Mouse (Mus musculus) limb, embryonic 15.5 days (tissue): ENCODE measurements around the gene D17Wsu92e. TPM values are rescaled to one million over a fixed set of nuclear protein-coding genes. Genes with fewer than 3 reads are reported as not detected.

ENCODE experiments used
- ATAC-seq: fragments of 200-750 bp; cut with Nextera tagmentation; 2 replicates; pipeline ENCODE4 v1.8.0; 2017; ENCODE audit warnings: low read depth, moderate TSS enrichment; ENCODE audit not compliant: insufficient number of reproducible peaks, low FRiP score, low TSS enrichment
- H3K27ac ChIP-seq: fragments of 300-500 bp; sonication (generic); 2 replicates; pipeline ENCODE4 v1.5.1; 2015; ENCODE audit warnings: moderate library complexity, mild to moderate bottlenecking, inconsistent platforms
- H3K27me3 ChIP-seq: fragments of 300-500 bp; sonication (generic); 2 replicates; pipeline ENCODE4 v1.6.1; 2015; ENCODE audit warnings: inconsistent platforms
- H3K36me3 ChIP-seq: fragments of 300-500 bp; sonication (generic); 2 replicates; pipeline ENCODE4 v1.6.1; 2015; ENCODE audit warnings: inconsistent platforms
- H3K4me1 ChIP-seq: fragments of 300-500 bp; sonication (generic); 2 replicates; pipeline ENCODE4 v1.6.1; 2015; ENCODE audit warnings: inconsistent platforms
- H3K4me2 ChIP-seq: fragments of 300-500 bp; sonication (generic); 2 replicates; pipeline ENCODE4 v1.6.1; 2015; ENCODE audit warnings: mild to moderate bottlenecking, inconsistent platforms
- H3K4me3 ChIP-seq: fragments of 300-500 bp; sonication (generic); 2 replicates; pipeline ENCODE4 v1.5.1; 2015; ENCODE audit warnings: mild to moderate bottlenecking, inconsistent platforms
- H3K9ac ChIP-seq: fragments of 300-500 bp; sonication (generic); 2 replicates; pipeline ENCODE4 v1.6.1; 2015; ENCODE audit warnings: inconsistent platforms
- H3K9me3 ChIP-seq: fragments of 300-500 bp; sonication (generic); 2 replicates; pipeline ENCODE4 v1.6.1; 2016; ENCODE audit warnings: inconsistent platforms
- WGBS: fragments of 180-500 bp; shearing (Covaris S2); methylation state at CpG from one replicate; pipeline ENCODE4 v1.1.7; 2015; 5-methylcytosine and 5-hydroxymethylcytosine counted together
- polyA plus RNA-seq: library from polyadenylated mRNA; unstranded; fragments of >200 nt; fragmentation: Nextera tagmentation; extraction: Ambion mirVana; gene quantifications from 2 replicates; pipeline ENCODE4 v1.2.1, GENCODE M21; 2015

Gene D17Wsu92e
- polyA plus RNA-seq, 1 experiment from 2014 or later, result 17.0 TPM

GRCm38 (mm10) chr17:27799771-27800584 lies 20.5 kb downstream of the D17Wsu92e start:
- Histone ChIP-seq H3K27ac (peak overlapping the region; percentile 87), H3K36me3 (no peaks in the 10 kb centered on the region), H3K27me3 (no peaks in the 10 kb centered on the region), H3K4me1 (peaks cover 48% of the 10 kb centered on the region), H3K9ac (0 out of 2 replicates have a peak overlapping the region, but pooled peaks have one; percentile 23), H3K4me3 (no peak overlapping the region), H3K4me2 (peak overlapping the region; percentile 30), H3K9me3 (no peaks in the 10 kb centered on the region)
- ATAC-seq, result peak; percentile 74; the same call in 1 of the 2 replicates
- 7% methylated on average over 16 of the region's 16 CpGs for WGBS

GRCm38 (mm10) chr17:27797341-27797872 lies 23.0 kb downstream of the D17Wsu92e start:
- Histone ChIP-seq H3K27me3 (no peaks in the 10 kb centered on the region), H3K36me3 (peaks cover 7% of the 10 kb centered on the region; the same call in 1 of the 2 replicates), H3K4me3 (0 out of 2 replicates have a peak overlapping the region, but pooled peaks have one; percentile 10), H3K4me1 (peaks cover 44% of the 10 kb centered on the region), H3K9me3 (no peaks in the 10 kb centered on the region), H3K4me2 (peak overlapping the region; percentile 32), H3K27ac (peak overlapping the region; percentile 78), H3K9ac (no peak overlapping the region)
- ATAC-seq, result no peak
- WGBS, result 11% methylated on average over 11 of the region's 11 CpGs

GRCm38 (mm10) chr17:27796780-27797179 lies 23.7 kb downstream of the D17Wsu92e start:
- Histone ChIP-seq H3K4me2 (peak overlapping the region; percentile 32; the same call in 1 of the 2 replicates), H3K36me3 (peaks cover 7% of the 10 kb centered on the region; the same call in 1 of the 2 replicates), H3K27me3 (no peaks in the 10 kb centered on the region), H3K4me1 (peaks cover 44% of the 10 kb centered on the region), H3K9me3 (no peaks in the 10 kb centered on the region), H3K9ac (no peak overlapping the region), H3K4me3 (no peak overlapping the region), H3K27ac (peak overlapping the region; percentile 78)
- peak; percentile 68 for ATAC-seq
- 21% methylated on average over 6 of the region's 6 CpGs for WGBS

- ATAC-seq, result no peak
- Histone ChIP-seq H3K27me3 (no peaks in the 10 kb centered on the region), H3K9me3 (no peaks in the 10 kb centered on the region), H3K36me3 (peaks cover 15% of the 10 kb centered on the region; the same call in 1 of the 2 replicates), H3K9ac (no peak overlapping the region), H3K27ac (peak overlapping the region; percentile 5; the same call in 1 of the 2 replicates), H3K4me2 (no peak overlapping the region), H3K4me1 (peaks cover 30% of the 10 kb centered on the region), H3K4me3 (no peak overlapping the region)
- WGBS, result 87% methylated on average over 6 of the region's 6 CpGs
Observed at GRCm38 (mm10) chr17:27793144-27793543, 27.3 kb downstream of the D17Wsu92e start.

GRCm38 (mm10) chr17:27792516-27792915 lies 27.9 kb downstream of the D17Wsu92e start:
- peaks cover 24% of the 10 kb centered on the region for H3K4me1 ChIP-seq

GRCm38 (mm10) chr17:27791556-27791955 lies 28.9 kb downstream of the D17Wsu92e start:
- no peaks in the 10 kb centered on the region for H3K9me3 ChIP-seq
- H3K27ac ChIP-seq, result no peak overlapping the region
- no peak overlapping the region for H3K4me3 ChIP-seq
- H3K9ac ChIP-seq, result no peak overlapping the region
- peaks cover 16% of the 10 kb centered on the region; the same call in 1 of the 2 replicates for H3K36me3 ChIP-seq
- H3K4me2 ChIP-seq, result no peak overlapping the region
- peaks cover 14% of the 10 kb centered on the region for H3K4me1 ChIP-seq
- no peak for ATAC-seq
- 77% methylated on average over 2 of the region's 2 CpGs for WGBS
- no peaks in the 10 kb centered on the region for H3K27me3 ChIP-seq

More at GRCm38 (mm10) chr17:27792516-27792915, 27.9 kb downstream of the D17Wsu92e start:
- no peak for ATAC-seq
- 70% methylated on average over 4 of the region's 4 CpGs for WGBS
- H3K27me3 ChIP-seq, result no peaks in the 10 kb centered on the region
- H3K36me3 ChIP-seq, result peaks cover 15% of the 10 kb centered on the region; the same call in 1 of the 2 replicates
- H3K4me3 ChIP-seq, result no peak overlapping the region
- no peak overlapping the region for H3K27ac ChIP-seq
- H3K4me2 ChIP-seq, result no peak overlapping the region
- H3K9ac ChIP-seq, result no peak overlapping the region
- no peaks in the 10 kb centered on the region for H3K9me3 ChIP-seq

GRCm38 (mm10) chr17:27790976-27791375 lies 29.5 kb downstream of the D17Wsu92e start:
- no peak overlapping the region for H3K27ac ChIP-seq
- H3K36me3 ChIP-seq, result peaks cover 20% of the 10 kb centered on the region
- WGBS, result 85% methylated on average over 2 of the region's 2 CpGs
- no peaks in the 10 kb centered on the region for H3K27me3 ChIP-seq
- H3K9ac ChIP-seq, result no peak overlapping the region
- H3K4me1 ChIP-seq, result peaks cover 10% of the 10 kb centered on the region; the same call in 1 of the 2 replicates
- no peak overlapping the region for H3K4me3 ChIP-seq
- no peak overlapping the region for H3K4me2 ChIP-seq
- no peak for ATAC-seq
- no peaks in the 10 kb centered on the region for H3K9me3 ChIP-seq

GRCm38 (mm10) chr17:27790015-27790414 lies 30.4 kb downstream of the D17Wsu92e start:
- Histone ChIP-seq H3K4me1 (peaks cover 10% of the 10 kb centered on the region; the same call in 1 of the 2 replicates), H3K9me3 (no peaks in the 10 kb centered on the region), H3K9ac (no peak overlapping the region), H3K4me2 (no peak overlapping the region), H3K4me3 (no peak overlapping the region), H3K27ac (no peak overlapping the region), H3K27me3 (no peaks in the 10 kb centered on the region), H3K36me3 (peaks cover 29% of the 10 kb centered on the region)
- WGBS, result 77% methylated on average over 5 of the region's 5 CpGs
- no peak for ATAC-seq

GRCm38 (mm10) chr17:27788456-27789172 lies 31.8 kb downstream of the D17Wsu92e start:
- Histone ChIP-seq H3K9me3 (no peaks in the 10 kb centered on the region), H3K9ac (no peak overlapping the region), H3K4me1 (peaks cover 10% of the 10 kb centered on the region; the same call in 1 of the 2 replicates), H3K4me2 (no peak overlapping the region), H3K27ac (no peak overlapping the region), H3K4me3 (no peak overlapping the region), H3K36me3 (peaks cover 42% of the 10 kb centered on the region), H3K27me3 (no peaks in the 10 kb centered on the region)
- WGBS, result 84% methylated on average over 6 of the region's 6 CpGs
- ATAC-seq, result no peak

- Histone ChIP-seq H3K9ac (no peak overlapping the region), H3K27me3 (no peaks in the 10 kb centered on the region), H3K27ac (peak overlapping the region; percentile 47; the same call in 1 of the 2 replicates), H3K9me3 (no peaks in the 10 kb centered on the region), H3K4me3 (no peak overlapping the region), H3K36me3 (peaks cover 34% of the 10 kb centered on the region), H3K4me1 (peaks cover 2% of the 10 kb centered on the region; the same call in 1 of the 2 replicates), H3K4me2 (no peak overlapping the region)
- WGBS, result 87% methylated on average over 4 of the region's 4 CpGs
- ATAC-seq, result no peak
Observed at GRCm38 (mm10) chr17:27783567-27783966, 36.9 kb downstream of the D17Wsu92e start.

GRCm38 (mm10) chr17:27781059-27781687 lies 39.3 kb downstream of the D17Wsu92e start:
- H3K9me3 ChIP-seq, result no peaks in the 10 kb centered on the region
- WGBS, result 84% methylated on average over 5 of the region's 5 CpGs

More at GRCm38 (mm10) chr17:27781059-27781687, 39.3 kb downstream of the D17Wsu92e start:
- Histone ChIP-seq H3K4me3 (no peak overlapping the region), H3K9ac (no peak overlapping the region), H3K27ac (no peak overlapping the region), H3K27me3 (no peaks in the 10 kb centered on the region), H3K4me2 (no peak overlapping the region), H3K4me1 (no peaks in the 10 kb centered on the region), H3K36me3 (peaks cover 31% of the 10 kb centered on the region)
- no peak for ATAC-seq
